Mouse (Mus musculus): Measurements from ENCODE around the gene Ubxn11. TPM values are rescaled to one million over a fixed set of nuclear protein-coding genes. Genes with fewer than 3 reads are reported as not detected.

The Ubxn11 gene
- polyA plus RNA-seq, 1 experiment from 2014 or later, result 8.3 TPM

- Histone ChIP-seq H3K9me3 (ENCODE audit: control insufficient read depth, low read depth, low read length) (no peaks in the 10 kb centered on the region), H3K4me1 (ENCODE audit: control insufficient read depth, insufficient read depth, low read length) (no peaks in the 10 kb centered on the region), H3K9ac (replicated peaks; ENCODE audit: low read depth, low read length) (no peak overlapping the region), H3K4me3 (ENCODE audit: low read depth, low read length) (no peak overlapping the region), H3K27ac (ENCODE audit: low read length) (no peak overlapping the region), H3K27me3 (ENCODE audit: control insufficient read depth, insufficient read depth, low read length) (no peaks in the 10 kb centered on the region), H3K4me2 (replicated peaks; ENCODE audit: low read depth, low read length) (peak overlapping the region; percentile 22; the same call in 1 of the 2 replicates), H3K36me3 (ENCODE audit: control insufficient read depth, insufficient read depth, low read length) (no peaks in the 10 kb centered on the region)
- no peak for ATAC-seq (ENCODE audit: insufficient number of reproducible peaks, insufficient read depth, low FRiP score, low read depth)
- 18% methylated on average over 23 of the region's 23 CpGs for WGBS
Observed at GRCm38 (mm10) chr4:134065431-134066004, 36.9 kb upstream of the Ubxn11 start.

GRCm38 (mm10) chr4:134067383-134067782, 35.0 kb upstream of the Ubxn11 start:
- no peak overlapping the region for H3K9ac ChIP-seq (replicated peaks; ENCODE audit: low read depth, low read length)
- ATAC-seq (ENCODE audit: insufficient number of reproducible peaks, insufficient read depth, low FRiP score, low read depth), result 0 out of 2 replicates have a peak, but pooled peaks have one; percentile 43
- no peaks in the 10 kb centered on the region for H3K27me3 ChIP-seq (ENCODE audit: control insufficient read depth, insufficient read depth, low read length)
- no peaks in the 10 kb centered on the region for H3K36me3 ChIP-seq (ENCODE audit: control insufficient read depth, insufficient read depth, low read length)
- WGBS, result 79% methylated on average over 8 of the region's 8 CpGs
- no peak overlapping the region for H3K4me2 ChIP-seq (replicated peaks; ENCODE audit: low read depth, low read length)
- H3K4me3 ChIP-seq (ENCODE audit: low read depth, low read length), result no peak overlapping the region
- no peaks in the 10 kb centered on the region for H3K9me3 ChIP-seq (ENCODE audit: control insufficient read depth, low read depth, low read length)
- no peaks in the 10 kb centered on the region for H3K4me1 ChIP-seq (ENCODE audit: control insufficient read depth, insufficient read depth, low read length)
- H3K27ac ChIP-seq (ENCODE audit: low read length), result no peak overlapping the region

DNA sequence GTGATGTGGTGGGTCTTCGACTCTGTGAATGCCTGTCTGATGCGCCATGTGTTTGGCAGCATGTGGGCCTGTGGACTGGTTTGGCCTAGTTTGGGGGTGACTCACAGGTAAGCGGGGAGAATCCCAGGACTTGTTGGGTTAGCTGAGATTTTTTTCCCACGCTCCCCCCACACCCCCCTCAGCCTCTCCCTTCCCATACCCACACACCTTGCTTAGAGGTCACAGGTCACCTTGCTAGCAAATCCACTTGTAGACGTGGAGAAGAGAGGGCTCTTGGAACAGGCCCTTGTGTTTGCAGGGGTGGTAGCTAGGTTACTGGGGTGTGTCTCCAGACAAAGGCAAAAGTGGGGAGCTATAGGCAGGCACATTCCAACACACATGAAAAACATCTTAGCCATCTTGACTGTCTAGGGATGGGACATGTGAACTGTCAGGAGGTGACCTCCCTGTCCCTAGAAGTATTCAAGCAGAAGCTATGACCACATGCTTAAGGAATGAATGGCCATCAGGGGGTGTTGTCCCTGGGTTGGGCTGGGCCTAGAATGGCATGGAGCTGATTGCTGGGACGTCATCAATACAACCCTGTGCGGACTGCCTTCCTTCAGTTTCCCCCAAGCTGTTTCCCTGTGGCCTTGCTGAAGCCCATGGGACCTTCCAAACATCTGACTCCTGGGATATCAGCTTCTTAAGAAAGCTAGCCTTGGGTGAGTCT, 34.4 kb upstream of the Ubxn11 start:
- WGBS, result 80% methylated on average over 7 of the region's 7 CpGs
- H3K4me1 ChIP-seq (ENCODE audit: control insufficient read depth, insufficient read depth, low read length), result no peaks in the 10 kb centered on the region
- H3K9me3 ChIP-seq (ENCODE audit: control insufficient read depth, low read depth, low read length), result no peaks in the 10 kb centered on the region
- H3K4me3 ChIP-seq (ENCODE audit: low read depth, low read length), result no peak overlapping the region
- no peak overlapping the region for H3K9ac ChIP-seq (replicated peaks; ENCODE audit: low read depth, low read length)
- no peaks in the 10 kb centered on the region for H3K27me3 ChIP-seq (ENCODE audit: control insufficient read depth, insufficient read depth, low read length)
- no peaks in the 10 kb centered on the region for H3K36me3 ChIP-seq (ENCODE audit: control insufficient read depth, insufficient read depth, low read length)
- H3K4me2 ChIP-seq (replicated peaks; ENCODE audit: low read depth, low read length), result no peak overlapping the region
- ATAC-seq (ENCODE audit: insufficient number of reproducible peaks, insufficient read depth, low FRiP score, low read depth), result peak; percentile 53; the same call in 1 of the 2 replicates
- H3K27ac ChIP-seq (ENCODE audit: low read length), result no peak overlapping the region

DNA sequence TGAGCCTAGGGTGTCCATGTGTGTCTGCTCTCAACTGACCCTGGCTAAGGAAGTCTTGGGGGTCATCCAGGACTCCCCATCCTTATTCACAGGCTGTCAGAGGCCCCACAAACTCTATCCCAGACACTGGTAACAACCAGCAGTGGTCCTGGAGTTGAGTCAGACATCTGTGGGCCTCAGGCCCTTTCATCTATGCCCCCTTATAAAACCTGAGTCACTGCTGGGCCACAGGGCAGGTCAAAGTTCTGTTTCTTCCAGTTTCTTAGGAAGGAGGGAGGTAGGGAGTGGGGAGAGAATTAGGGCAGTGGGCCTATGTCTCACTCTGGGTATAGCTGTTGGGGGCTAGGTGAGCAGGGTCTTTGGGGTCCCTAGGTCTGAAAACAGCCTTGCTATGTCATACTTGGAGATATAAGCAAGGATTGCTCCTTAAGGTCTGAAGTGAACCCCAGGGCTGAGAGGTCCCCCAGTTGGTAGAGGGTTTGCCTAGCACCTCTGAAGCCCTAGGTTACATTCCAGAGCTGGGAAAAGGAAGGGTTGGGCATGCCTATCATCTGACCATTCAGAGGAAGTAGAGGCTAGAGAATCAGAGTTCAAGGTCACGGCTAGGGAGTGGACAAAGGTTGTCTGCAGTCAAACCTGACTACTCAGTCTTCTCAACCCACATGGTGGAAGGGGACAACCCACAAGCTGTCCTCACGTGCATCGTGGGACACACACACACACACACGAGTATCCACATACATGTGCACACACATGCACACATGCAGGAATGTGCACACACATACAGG, 33.4 kb upstream of the Ubxn11 start:
- H3K27ac ChIP-seq (ENCODE audit: low read length), result no peak overlapping the region
- no peaks in the 10 kb centered on the region for H3K4me1 ChIP-seq (ENCODE audit: control insufficient read depth, insufficient read depth, low read length)
- H3K9me3 ChIP-seq (ENCODE audit: control insufficient read depth, low read depth, low read length), result no peaks in the 10 kb centered on the region
- ATAC-seq (ENCODE audit: insufficient number of reproducible peaks, insufficient read depth, low FRiP score, low read depth), result no peak
- no peak overlapping the region for H3K4me2 ChIP-seq (replicated peaks; ENCODE audit: low read depth, low read length)
- 86% methylated on average over 4 of the region's 4 CpGs for WGBS
- no peaks in the 10 kb centered on the region for H3K27me3 ChIP-seq (ENCODE audit: control insufficient read depth, insufficient read depth, low read length)
- H3K9ac ChIP-seq (replicated peaks; ENCODE audit: low read depth, low read length), result no peak overlapping the region
- H3K36me3 ChIP-seq (ENCODE audit: control insufficient read depth, insufficient read depth, low read length), result no peaks in the 10 kb centered on the region
- H3K4me3 ChIP-seq (ENCODE audit: low read depth, low read length), result no peak overlapping the region

- Histone ChIP-seq H3K9ac (replicated peaks; ENCODE audit: low read depth, low read length) (no peak overlapping the region), H3K4me1 (ENCODE audit: control insufficient read depth, insufficient read depth, low read length) (0 out of 2 replicates have a peak, but pooled peaks cover 7% of the 10 kb centered on the region), H3K27ac (ENCODE audit: low read length) (no peak overlapping the region), H3K36me3 (ENCODE audit: control insufficient read depth, insufficient read depth, low read length) (no peaks in the 10 kb centered on the region), H3K27me3 (ENCODE audit: control insufficient read depth, insufficient read depth, low read length) (no peaks in the 10 kb centered on the region), H3K4me3 (ENCODE audit: low read depth, low read length) (no peak overlapping the region), H3K4me2 (replicated peaks; ENCODE audit: low read depth, low read length) (no peak overlapping the region), H3K9me3 (ENCODE audit: control insufficient read depth, low read depth, low read length) (no peaks in the 10 kb centered on the region)
- no peak for ATAC-seq (ENCODE audit: insufficient number of reproducible peaks, insufficient read depth, low FRiP score, low read depth)
- 20% methylated on average over 3 of the region's 3 CpGs for WGBS
Observed at GRCm38 (mm10) chr4:134078694-134079093, 23.7 kb upstream of the Ubxn11 start.

DNA sequence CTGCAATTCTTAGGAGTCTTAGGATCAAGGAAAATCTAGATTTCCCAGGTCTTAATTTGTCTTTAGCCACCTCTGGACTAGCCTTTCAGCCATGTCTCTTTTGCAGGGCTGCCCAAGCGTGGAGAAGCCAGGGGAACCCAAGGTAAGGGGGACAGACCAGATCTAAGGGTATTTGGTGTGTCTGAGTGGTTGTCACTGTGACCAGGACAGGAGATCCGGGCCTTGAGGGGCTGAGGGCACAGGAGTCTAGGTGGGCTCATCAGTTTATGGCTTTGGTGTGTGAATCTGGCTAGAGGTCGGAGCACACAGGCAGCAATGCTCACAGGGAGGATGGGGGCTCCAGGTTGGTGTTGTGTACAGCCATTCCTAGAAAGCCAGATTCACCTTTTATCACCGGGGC, 21.7 kb upstream of the Ubxn11 start:
- H3K27me3 ChIP-seq (ENCODE audit: control insufficient read depth, insufficient read depth, low read length), result no peaks in the 10 kb centered on the region
- WGBS, result 82% methylated on average over 4 of the region's 4 CpGs
- no peaks in the 10 kb centered on the region for H3K9me3 ChIP-seq (ENCODE audit: control insufficient read depth, low read depth, low read length)
- H3K4me1 ChIP-seq (ENCODE audit: control insufficient read depth, insufficient read depth, low read length), result 0 out of 2 replicates have a peak, but pooled peaks cover 7% of the 10 kb centered on the region
- H3K9ac ChIP-seq (replicated peaks; ENCODE audit: low read depth, low read length), result no peak overlapping the region
- ATAC-seq (ENCODE audit: insufficient number of reproducible peaks, insufficient read depth, low FRiP score, low read depth), result no peak
- H3K36me3 ChIP-seq (ENCODE audit: control insufficient read depth, insufficient read depth, low read length), result no peaks in the 10 kb centered on the region
- H3K4me3 ChIP-seq (ENCODE audit: low read depth, low read length), result no peak overlapping the region
- no peak overlapping the region for H3K27ac ChIP-seq (ENCODE audit: low read length)
- H3K4me2 ChIP-seq (replicated peaks; ENCODE audit: low read depth, low read length), result no peak overlapping the region

DNA sequence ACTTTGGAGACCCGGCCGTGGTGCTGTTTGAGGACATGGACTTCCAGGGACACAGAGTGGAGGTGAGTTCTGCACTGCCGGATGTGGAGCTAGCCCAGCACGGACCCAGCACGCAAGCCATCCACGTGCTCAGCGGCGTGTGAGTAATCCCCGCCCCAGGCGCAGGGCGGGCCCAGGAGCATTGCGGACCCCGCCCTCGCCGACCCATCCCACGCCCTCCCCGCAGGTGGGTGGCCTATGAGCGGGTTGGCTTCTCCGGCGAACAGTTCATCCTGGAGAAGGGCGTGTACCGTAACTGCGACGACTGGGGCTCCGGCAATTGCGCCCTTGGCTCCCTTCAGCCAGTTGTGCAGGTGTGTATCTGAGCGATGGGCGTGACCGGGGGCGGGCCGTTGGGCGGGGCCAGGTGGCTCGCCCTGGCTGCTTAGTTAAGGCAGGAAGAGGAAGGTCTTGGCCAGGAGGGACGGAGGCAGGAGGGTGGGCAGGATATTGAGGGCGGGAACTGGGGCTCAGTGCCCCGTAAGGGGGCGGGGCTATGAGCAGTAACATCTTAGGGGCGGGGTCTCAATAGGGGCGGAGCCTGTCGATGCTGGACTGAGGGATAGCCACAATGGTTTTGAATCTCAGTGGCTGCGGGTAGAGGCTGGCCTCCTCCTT, 20.5 kb upstream of the Ubxn11 start:
- peak; percentile 94 for ATAC-seq (ENCODE audit: insufficient number of reproducible peaks, insufficient read depth, low FRiP score, low read depth)
- Histone ChIP-seq H3K27me3 (ENCODE audit: control insufficient read depth, insufficient read depth, low read length) (no peaks in the 10 kb centered on the region), H3K4me3 (ENCODE audit: low read depth, low read length) (peak overlapping the region; percentile 33), H3K36me3 (ENCODE audit: control insufficient read depth, insufficient read depth, low read length) (no peaks in the 10 kb centered on the region), H3K9ac (replicated peaks; ENCODE audit: low read depth, low read length) (no peak overlapping the region), H3K4me2 (replicated peaks; ENCODE audit: low read depth, low read length) (peak overlapping the region; percentile 75), H3K4me1 (ENCODE audit: control insufficient read depth, insufficient read depth, low read length) (0 out of 2 replicates have a peak, but pooled peaks cover 7% of the 10 kb centered on the region), H3K9me3 (ENCODE audit: control insufficient read depth, low read depth, low read length) (no peaks in the 10 kb centered on the region), H3K27ac (ENCODE audit: low read length) (no peak overlapping the region)
- under 1% methylated on average over 41 of the region's 41 CpGs for WGBS

DNA sequence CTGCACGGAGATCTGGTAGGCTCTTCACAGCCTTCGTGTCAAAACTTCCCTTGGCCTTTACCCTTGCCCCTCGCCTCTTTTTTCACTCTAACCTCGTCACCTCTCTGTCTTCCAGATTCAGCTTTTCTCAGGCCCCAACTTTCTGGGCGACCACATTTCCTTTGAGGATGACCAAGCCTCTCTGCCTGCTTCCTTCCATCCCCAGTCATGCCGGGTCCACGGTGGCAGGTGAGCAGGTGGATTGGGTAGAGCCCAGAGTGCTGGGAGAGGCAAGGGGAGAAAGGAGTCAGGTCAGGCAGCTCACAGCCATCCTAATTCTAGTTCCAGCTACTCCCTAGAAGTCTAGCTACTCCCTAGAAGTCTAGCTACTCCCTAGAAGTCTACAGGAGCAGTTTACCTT, 19.9 kb upstream of the Ubxn11 start:
- H3K9ac ChIP-seq (replicated peaks; ENCODE audit: low read depth, low read length), result no peak overlapping the region
- no peaks in the 10 kb centered on the region for H3K36me3 ChIP-seq (ENCODE audit: control insufficient read depth, insufficient read depth, low read length)
- H3K4me1 ChIP-seq (ENCODE audit: control insufficient read depth, insufficient read depth, low read length), result 0 out of 2 replicates have a peak, but pooled peaks cover 7% of the 10 kb centered on the region
- no peak overlapping the region for H3K27ac ChIP-seq (ENCODE audit: low read length)
- H3K27me3 ChIP-seq (ENCODE audit: control insufficient read depth, insufficient read depth, low read length), result no peaks in the 10 kb centered on the region
- H3K4me2 ChIP-seq (replicated peaks; ENCODE audit: low read depth, low read length), result peak overlapping the region; percentile 75
- no peak for ATAC-seq (ENCODE audit: insufficient number of reproducible peaks, insufficient read depth, low FRiP score, low read depth)
- H3K4me3 ChIP-seq (ENCODE audit: low read depth, low read length), result peak overlapping the region; percentile 33
- no peaks in the 10 kb centered on the region for H3K9me3 ChIP-seq (ENCODE audit: control insufficient read depth, low read depth, low read length)
- WGBS, result 6% methylated on average over 7 of the region's 7 CpGs
